Mouse (Mus musculus) neural tube, embryonic 10.5 days (tissue): ENCODE results near the gene Lrmda.

Experiments used
- DNase-seq: peaks from one replicate; pipeline ENCODE4 v3.0.0-alpha.2; 2017; ENCODE audit warnings: low spot score; ENCODE audit errors: extremely low spot score

The Lrmda gene

GRCm38 (mm10) chr14:22154096-22154495, 134.6 kb downstream of the Lrmda start:
- DNase-seq, result peak; percentile 12

- peak; percentile 35 for DNase-seq
Measured at GRCm38 (mm10) chr14:22155034-22155433, 135.5 kb downstream of the Lrmda start.

- DNase-seq, result no peak
Measured at GRCm38 (mm10) chr14:22155512-22156026, 136.1 kb downstream of the Lrmda start.

- DNase-seq, result no peak
Measured at GRCm38 (mm10) chr14:22156991-22157390, 137.5 kb downstream of the Lrmda start.

GRCm38 (mm10) chr14:22161416-22161815, 141.9 kb downstream of the Lrmda start:
- DNase-seq, result no peak

- no peak for DNase-seq
Measured at GRCm38 (mm10) chr14:22167285-22167684, 147.8 kb downstream of the Lrmda start.

- DNase-seq, result no peak
Measured at GRCm38 (mm10) chr14:22168077-22168794, 148.7 kb downstream of the Lrmda start.

- peak; percentile 77 for DNase-seq
Measured at GRCm38 (mm10) chr14:22168795-22169568, 149.5 kb downstream of the Lrmda start.

GRCm38 (mm10) chr14:22174757-22175156, 155.2 kb downstream of the Lrmda start:
- DNase-seq, result no peak

- DNase-seq, result no peak
Measured at GRCm38 (mm10) chr14:22179761-22180160, 160.2 kb downstream of the Lrmda start.

- DNase-seq, result no peak
Measured at GRCm38 (mm10) chr14:22181508-22181907, 162.0 kb downstream of the Lrmda start.

GRCm38 (mm10) chr14:22183195-22183594, 163.7 kb downstream of the Lrmda start:
- no peak for DNase-seq

GRCm38 (mm10) chr14:22185452-22185851, 165.9 kb downstream of the Lrmda start:
- no peak for DNase-seq

- DNase-seq, result no peak
Measured at GRCm38 (mm10) chr14:22190111-22190510, 170.6 kb downstream of the Lrmda start.

GRCm38 (mm10) chr14:22192185-22192584, 172.7 kb downstream of the Lrmda start:
- no peak for DNase-seq

GRCm38 (mm10) chr14:22198021-22198420, 178.5 kb downstream of the Lrmda start:
- DNase-seq, result no peak

GRCm38 (mm10) chr14:22198641-22199425, 179.3 kb downstream of the Lrmda start:
- DNase-seq, result no peak

GRCm38 (mm10) chr14:22201667-22202066, 182.2 kb downstream of the Lrmda start:
- no peak for DNase-seq

- no peak for DNase-seq
Measured at GRCm38 (mm10) chr14:22210601-22211000, 191.1 kb downstream of the Lrmda start.

GRCm38 (mm10) chr14:22218183-22218582, 198.7 kb downstream of the Lrmda start:
- no peak for DNase-seq

- no peak for DNase-seq
Measured at GRCm38 (mm10) chr14:22222038-22222437, 202.5 kb downstream of the Lrmda start.

GRCm38 (mm10) chr14:22222574-22222973, 203.1 kb downstream of the Lrmda start:
- no peak for DNase-seq
